Mouse (Mus musculus) thymus, postnatal 10 days (tissue): Measurements from ENCODE around the gene Gramd4.

ENCODE experiments used
- DNase-seq, 2 experiments: peaks; one replicate each; pipeline ENCODE4 v3.0.0; 2021; ENCODE audit warnings: low spot score in 2 of 2

Gene Gramd4

GRCm38 (mm10) chr15:86057413-86057812, at the start of gene Gramd4:
Gene Gramd4, plus strand, starts transcription at chr15:86057695.
- DNase-seq = no peak

GRCm38 (mm10) chr15:86013130-86013529, 44.4 kb upstream of the Gramd4 start:
- DNase-seq = no peak

GRCm38 (mm10) chr15:86013656-86014055, 43.8 kb upstream of the Gramd4 start:
- DNase-seq = no peak

- no peak for DNase-seq
Measured at GRCm38 (mm10) chr15:86015026-86015425, 42.5 kb upstream of the Gramd4 start.

- peak; percentile 29 to 41 for DNase-seq
Measured at GRCm38 (mm10) chr15:86015860-86016541, 41.5 kb upstream of the Gramd4 start.

- DNase-seq = no peak
Measured at GRCm38 (mm10) chr15:86017336-86017735, 40.2 kb upstream of the Gramd4 start.

- no peak for DNase-seq
Measured at GRCm38 (mm10) chr15:86018753-86019512, 38.6 kb upstream of the Gramd4 start.

GRCm38 (mm10) chr15:86020008-86020407, 37.5 kb upstream of the Gramd4 start:
- DNase-seq = no peak

- DNase-seq = no peak
Measured at GRCm38 (mm10) chr15:86021301-86021700, 36.2 kb upstream of the Gramd4 start.

GRCm38 (mm10) chr15:86021971-86022370, 35.5 kb upstream of the Gramd4 start:
- no peak for DNase-seq

- peak; percentile 27 to 47 for DNase-seq
Measured at GRCm38 (mm10) chr15:86027871-86028270, 29.6 kb upstream of the Gramd4 start.

- DNase-seq = no peak
Measured at GRCm38 (mm10) chr15:86029981-86030380, 27.5 kb upstream of the Gramd4 start.

- DNase-seq = no peak
Measured at GRCm38 (mm10) chr15:86032811-86033190, 24.7 kb upstream of the Gramd4 start.

- no peak for DNase-seq
Measured at GRCm38 (mm10) chr15:86033191-86033841, 24.2 kb upstream of the Gramd4 start, which contains the start of gene Celsr1. Gene Celsr1, minus strand, starts transcription at chr15:86033777.

- DNase-seq = peak; percentile 67 to 69
Measured at GRCm38 (mm10) chr15:86034021-86034523, 23.4 kb upstream of the Gramd4 start.

GRCm38 (mm10) chr15:86034781-86035360, 22.6 kb upstream of the Gramd4 start:
- DNase-seq = no peak

GRCm38 (mm10) chr15:86035913-86036312, 21.6 kb upstream of the Gramd4 start:
- DNase-seq = no peak

GRCm38 (mm10) chr15:86038802-86039201, 18.7 kb upstream of the Gramd4 start:
- peak; percentile 60 to 87 for DNase-seq

GRCm38 (mm10) chr15:86041421-86041820, 16.1 kb upstream of the Gramd4 start:
- no peak for DNase-seq

- DNase-seq = no peak
Measured at GRCm38 (mm10) chr15:86042364-86042763, 15.1 kb upstream of the Gramd4 start.

GRCm38 (mm10) chr15:86049510-86049909, 8.0 kb upstream of the Gramd4 start:
- no peak for DNase-seq

- DNase-seq = no peak
Measured at GRCm38 (mm10) chr15:86050170-86050743, 7.2 kb upstream of the Gramd4 start.
